ENCODE assay signal across 23 mouse cellular contexts in the genomic region with DNA sequence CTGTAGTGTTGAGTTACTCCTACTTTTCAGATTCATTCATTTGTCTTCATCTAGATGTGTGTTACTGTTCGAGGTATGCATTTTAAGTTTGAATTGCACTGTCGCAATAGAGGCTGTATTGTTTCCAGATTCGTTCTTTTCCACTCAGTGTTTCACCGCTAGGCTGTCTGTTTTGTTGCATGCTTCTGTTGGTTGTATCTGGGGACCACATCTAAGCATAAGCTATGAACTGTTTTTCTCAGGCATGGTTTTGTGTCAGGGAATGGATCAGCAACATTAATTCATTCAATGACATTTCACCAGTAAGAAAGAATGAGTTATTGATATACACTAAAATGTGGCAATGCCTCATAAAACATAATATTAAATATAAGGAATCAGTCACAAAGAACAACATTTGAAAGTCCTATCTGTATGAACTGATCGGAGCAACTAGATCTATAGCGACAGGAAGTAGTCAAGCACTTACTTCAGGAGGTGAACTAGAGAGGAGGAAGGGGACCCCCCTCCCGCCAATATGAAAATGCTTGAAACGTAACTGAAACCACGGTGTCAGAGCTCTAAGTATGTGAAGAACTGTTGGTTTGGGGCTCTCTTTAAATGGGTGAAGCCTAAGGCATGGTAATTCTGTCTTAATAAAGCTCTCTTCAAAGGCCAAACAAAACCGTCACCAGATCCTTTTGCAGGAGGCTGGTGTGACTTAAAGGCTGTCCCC.
DNase-seq lines count a peak whose midpoint lies in the region; ATAC-seq lines count a peak whose summit lies in the region.
"Had no signal": no experiment of that assay in that cellular context is flagged by ENCODE, and none has a peak within 500 bp of the region (broad histone marks: within the 10 kb centered on the region; RNA-seq: fewer than 3 reads in every experiment).

No protein-coding gene starts in this region.

- ATAC-seq in midbrain, embryonic 11.5 days (ENCODE audit: low FRiP score), result no peak
- ATAC-seq in midbrain, embryonic 14.5 days (ENCODE audit: low FRiP score, low TSS enrichment), result no peak
- peak; percentile 97 for ATAC-seq in CD4-positive, CD25-positive, alpha-beta regulatory T cell, adult 4 months
- no peak for ATAC-seq in monocyte, adult 5-6 weeks (replicated peaks; ENCODE audit: insufficient number of reproducible peaks, low FRiP score, low TSS enrichment, poor library complexity, severe bottlenecking)
- no peak for ATAC-seq in intestine, embryonic 15.5 days
- ATAC-seq: forebrain, embryonic 14.5 days; hindbrain, postnatal 0 days; Patski had no signal

- no peak overlapping the region for H3K27ac ChIP-seq in midbrain, embryonic 11.5 days (ENCODE audit: low read depth, low read length)
- H3K27ac ChIP-seq in midbrain, embryonic 14.5 days (replicated peaks; ENCODE audit: low read depth, low read length), result no peak overlapping the region
- no peak overlapping the region for H3K27ac ChIP-seq in intestine, embryonic 15.5 days
- H3K27ac ChIP-seq: embryonic facial prominence, embryonic 10.5 days; forebrain, embryonic 10.5 days; gastrocnemius, adult 2 months; heart, embryonic 13.5 days; hindbrain, embryonic 13.5 days; hindbrain, postnatal 0 days had no signal

- peaks cover 6% of the 10 kb centered on the region; the same call in 1 of the 2 replicates for H3K4me1 ChIP-seq in midbrain, embryonic 11.5 days (ENCODE audit: control insufficient read depth, insufficient read depth, low read length)
- 0 out of 2 replicates have a peak, but pooled peaks cover 3% of the 10 kb centered on the region for H3K4me1 ChIP-seq in midbrain, embryonic 14.5 days (ENCODE audit: control insufficient read depth, insufficient read depth, low read length)
- H3K4me1 ChIP-seq in intestine, embryonic 15.5 days (replicated peaks), result no peaks in the 10 kb centered on the region

- no peaks in the 10 kb centered on the region for H3K9me3 ChIP-seq in midbrain, embryonic 11.5 days (ENCODE audit: control insufficient read depth, low read length)
- H3K9me3 ChIP-seq in midbrain, embryonic 14.5 days (ENCODE audit: control insufficient read depth, low read length), result no peaks in the 10 kb centered on the region
- no peaks in the 10 kb centered on the region for H3K9me3 ChIP-seq in intestine, embryonic 15.5 days
- H3K9me3 ChIP-seq: embryonic facial prominence, embryonic 10.5 days; forebrain, embryonic 10.5 days; heart, embryonic 13.5 days; hindbrain, embryonic 13.5 days had no signal

- H3K4me2 ChIP-seq in midbrain, embryonic 11.5 days, result no peak overlapping the region
- no peak overlapping the region for H3K4me2 ChIP-seq in midbrain, embryonic 14.5 days (ENCODE audit: low read length)
- H3K4me2 ChIP-seq in intestine, embryonic 15.5 days (replicated peaks), result no peak overlapping the region
- H3K4me2 ChIP-seq: heart, embryonic 13.5 days; hindbrain, embryonic 13.5 days had no signal

- H3K9ac ChIP-seq in midbrain, embryonic 11.5 days (ENCODE audit: low read length), result no peak overlapping the region
- H3K9ac ChIP-seq in midbrain, embryonic 14.5 days (replicated peaks; ENCODE audit: low read length), result no peak overlapping the region
- H3K9ac ChIP-seq in intestine, embryonic 15.5 days, result no peak overlapping the region
- H3K9ac ChIP-seq: heart, embryonic 13.5 days; hindbrain, embryonic 13.5 days had no signal

- H3K27me3 ChIP-seq in midbrain, embryonic 11.5 days (ENCODE audit: control insufficient read depth, insufficient read depth, low read length), result no peaks in the 10 kb centered on the region
- no peaks in the 10 kb centered on the region for H3K27me3 ChIP-seq in midbrain, embryonic 14.5 days (ENCODE audit: control insufficient read depth, insufficient read depth, low read length)
- H3K27me3 ChIP-seq in intestine, embryonic 15.5 days (replicated peaks), result no peaks in the 10 kb centered on the region
- H3K27me3 ChIP-seq: heart, embryonic 13.5 days; hindbrain, embryonic 13.5 days; Patski had no signal

- no peak overlapping the region for H3K4me3 ChIP-seq in midbrain, embryonic 11.5 days (ENCODE audit: low read depth, low read length)
- H3K4me3 ChIP-seq in midbrain, embryonic 14.5 days (replicated peaks; ENCODE audit: low read depth, low read length), result no peak overlapping the region
- H3K4me3 ChIP-seq in intestine, embryonic 15.5 days (replicated peaks), result no peak overlapping the region
- H3K4me3 ChIP-seq: embryonic facial prominence, embryonic 10.5 days; erythroblast, embryonic 14.5 days; forebrain, embryonic 10.5 days; gastrocnemius, adult 2 months; heart, embryonic 13.5 days; hindbrain, embryonic 13.5 days had no signal

- H3K36me3 ChIP-seq in midbrain, embryonic 11.5 days (ENCODE audit: control insufficient read depth, insufficient read depth, low read length), result no peaks in the 10 kb centered on the region
- no peaks in the 10 kb centered on the region for H3K36me3 ChIP-seq in midbrain, embryonic 14.5 days (ENCODE audit: control insufficient read depth, insufficient read depth, low read length)
- H3K36me3 ChIP-seq in intestine, embryonic 15.5 days, result no peaks in the 10 kb centered on the region
- H3K36me3 ChIP-seq: embryonic facial prominence, embryonic 10.5 days; forebrain, embryonic 10.5 days; heart, embryonic 13.5 days; hindbrain, embryonic 13.5 days had no signal

- 74% methylated on average over 10 of the region's 10 CpGs for WGBS in midbrain, embryonic 11.5 days
- WGBS in midbrain, embryonic 14.5 days, result 74% methylated on average over 10 of the region's 10 CpGs
- 81% methylated on average over 10 of the region's 10 CpGs for WGBS in intestine, embryonic 15.5 days

- DNase-seq in midbrain, embryonic 11.5 days (ENCODE audit: low spot score, missing footprints), result peak; percentile 74
- no peak for DNase-seq in midbrain, embryonic 14.5 days
- DNase-seq in A20 (ENCODE audit: low read depth, low spot score), result peak; percentile 42
- DNase-seq in induced T-regulatory cell, adult 2 months (ENCODE audit: low read depth), result peak; percentile 64
- DNase-seq in kidney, postnatal 25 days, result no peak
- DNase-seq: adrenal gland, adult 8-10 months; adrenal gland, postnatal 36 days; cerebellum, adult 2 months; cerebellum, postnatal 10 days; gastrocnemius, adult 2 months; gastrocnemius, postnatal 25 days; heart, postnatal 36 days had no signal

Comparison
In these comparisons a context has a peak if more than half of its experiments do, and no peak if none do; other contexts are left out.
1. DNase-seq: peak in midbrain, embryonic 11.5 days (single experiment), A20 (single experiment) and induced T-regulatory cell, adult 2 months (single experiment); none in midbrain, embryonic 14.5 days (single experiment) and kidney, postnatal 25 days (0 of 2).